Mouse (Mus musculus): ENCODE results near the gene Maneal. TPM values are rescaled to one million over a fixed set of nuclear protein-coding genes. Genes with fewer than 3 reads are reported as not detected.

Gene Maneal
- 16.9 and 18.5 TPM in 2 replicates for polyA plus RNA-seq (2014; fragmentation: Nextera tagmentation; extraction: Ambion mirVana)

DNA sequence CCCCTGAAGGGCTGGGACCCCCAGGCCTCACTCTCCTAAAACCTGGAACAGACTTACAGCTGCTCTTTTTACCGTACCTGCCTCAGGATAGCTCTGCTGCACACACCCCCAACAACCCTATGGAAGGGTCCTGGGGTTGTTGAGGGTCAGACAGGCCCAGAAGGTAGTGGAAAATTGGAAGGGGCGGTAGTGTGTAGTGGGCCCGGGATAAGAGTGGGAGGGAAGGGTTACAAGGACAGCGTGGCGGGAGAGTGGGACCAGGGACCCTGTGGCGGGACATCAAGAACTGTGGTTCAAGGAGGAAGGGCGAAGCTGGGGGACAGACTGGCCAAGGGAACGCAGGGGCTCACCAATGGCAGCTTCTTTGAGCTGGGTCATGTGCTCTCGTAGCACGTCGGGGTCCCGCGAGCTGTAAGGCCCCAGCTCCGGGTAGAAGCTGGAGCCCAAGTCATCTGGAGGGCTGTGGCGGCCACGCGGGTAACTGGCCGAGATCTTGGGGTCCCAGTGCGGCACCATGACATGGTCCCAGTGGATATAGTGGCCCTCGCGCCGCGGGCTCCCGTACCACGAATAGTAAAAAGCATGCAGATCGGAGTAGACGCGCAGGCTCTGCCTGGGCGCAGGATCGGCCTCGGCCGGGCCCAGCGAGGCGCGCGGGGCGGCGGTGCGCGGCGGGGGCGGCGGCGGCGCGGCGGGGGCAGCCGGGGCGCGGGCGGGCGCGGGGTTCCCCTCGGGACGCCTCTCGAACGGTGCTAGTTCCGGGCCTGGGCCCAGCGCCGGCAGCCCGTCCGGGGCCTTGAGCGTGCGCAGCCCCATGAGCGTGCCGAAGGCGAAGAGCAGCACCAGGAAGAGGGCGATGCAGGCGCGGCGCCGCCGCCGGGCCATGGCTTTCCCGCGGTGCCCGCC is at the start of gene Maneal:
Gene Maneal (minus strand): TSS at position 889 of the 906 bp plus-strand sequence.
- H3K27ac ChIP-seq (replicated peaks; ENCODE audit: low read depth, low read length) = peak within 1 kb of the TSS; percentile 84
- H3K4me1 ChIP-seq (ENCODE audit: control insufficient read depth, insufficient read depth, low read length) = peaks cover 15% of the 10 kb centered on the region
- H3K9ac ChIP-seq (replicated peaks; ENCODE audit: low read length) = peak within 1 kb of the TSS; percentile 90
- ATAC-seq (ENCODE audit: low FRiP score, low TSS enrichment) (peak; percentile 74), DNase-seq (peak; percentile 67)
- 1% methylated on average over 50 of the region's 77 CpGs for WGBS
- no peaks in the 10 kb centered on the region for H3K9me3 ChIP-seq (ENCODE audit: control insufficient read depth, low read length)
- peak within 1 kb of the TSS; percentile 66 for H3K4me3 ChIP-seq (replicated peaks; ENCODE audit: low read depth, low read length)
- H3K36me3 ChIP-seq (ENCODE audit: control insufficient read depth, insufficient read depth, low read length) = peaks cover 31% of the 10 kb centered on the region
- H3K4me2 ChIP-seq (ENCODE audit: low read length) = peak within 1 kb of the TSS; percentile 77
- no peaks in the 10 kb centered on the region for H3K27me3 ChIP-seq (ENCODE audit: control insufficient read depth, insufficient read depth, low read length)

DNA sequence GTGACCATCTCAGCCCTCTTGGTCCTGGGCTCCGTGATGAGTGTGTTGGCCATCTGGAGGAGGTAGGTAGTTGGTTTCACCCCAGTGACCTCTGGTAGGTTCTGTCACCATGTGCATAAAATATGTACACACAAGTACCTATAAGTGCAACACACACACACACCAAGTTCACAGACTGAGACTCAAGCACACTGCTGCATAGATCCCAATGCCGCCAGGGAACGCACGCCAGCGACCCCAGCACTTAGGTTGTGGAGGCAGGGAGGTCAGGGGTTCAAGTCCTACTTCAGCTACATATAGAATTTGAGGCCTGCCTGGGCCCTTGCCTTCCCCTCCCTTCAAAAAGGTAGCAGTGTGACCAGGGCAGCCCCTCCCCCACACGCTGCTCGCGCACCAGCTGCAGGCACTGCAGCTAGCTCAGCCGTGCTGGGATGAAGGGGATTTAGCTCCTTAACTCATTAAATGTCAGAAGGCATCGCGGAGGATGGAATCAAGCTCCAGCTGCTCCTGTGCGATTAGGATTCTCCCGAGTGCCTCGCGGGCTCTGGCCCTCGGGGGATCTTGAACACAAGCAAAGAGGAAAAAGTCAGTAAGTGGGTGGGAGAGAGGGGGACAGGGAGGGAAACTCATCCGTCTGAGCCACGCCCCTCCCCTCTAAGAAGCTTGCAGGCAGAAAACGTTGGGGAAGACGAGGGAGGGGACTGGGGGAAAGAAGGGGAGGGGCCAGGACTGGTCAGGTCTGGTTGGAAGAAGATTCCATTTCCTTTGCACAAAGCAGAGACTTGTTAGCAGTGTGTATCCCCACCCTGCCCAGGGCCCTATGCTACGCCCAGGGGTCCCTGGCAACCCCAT is 44.2 kb upstream of the Maneal start:
- Histone ChIP-seq H3K27me3 (ENCODE audit: control insufficient read depth, insufficient read depth, low read length) (no peaks in the 10 kb centered on the region), H3K4me1 (ENCODE audit: control insufficient read depth, insufficient read depth, low read length) (peaks cover 29% of the 10 kb centered on the region), H3K4me2 (ENCODE audit: low read length) (peak overlapping the region; percentile 47), H3K9ac (replicated peaks; ENCODE audit: low read length) (peak overlapping the region; percentile 29), H3K27ac (replicated peaks; ENCODE audit: low read depth, low read length) (peak overlapping the region; percentile 91), H3K36me3 (ENCODE audit: control insufficient read depth, insufficient read depth, low read length) (no peaks in the 10 kb centered on the region), H3K4me3 (replicated peaks; ENCODE audit: low read depth, low read length) (no peak overlapping the region; the same call in 1 of the 2 replicates), H3K9me3 (ENCODE audit: control insufficient read depth, low read length) (no peaks in the 10 kb centered on the region)
- 3% methylated on average over 21 of the region's 21 CpGs for WGBS
- peak; percentile 93 for DNase-seq
- ATAC-seq (ENCODE audit: low FRiP score, low TSS enrichment) = peak; percentile 89

GRCm38 (mm10) chr4:124905417-124905816 is 43.4 kb upstream of the Maneal start:
- Histone ChIP-seq H3K27ac (replicated peaks; ENCODE audit: low read depth, low read length) (peak overlapping the region; percentile 91), H3K36me3 (ENCODE audit: control insufficient read depth, insufficient read depth, low read length) (no peaks in the 10 kb centered on the region), H3K9ac (replicated peaks; ENCODE audit: low read length) (no peak overlapping the region), H3K9me3 (ENCODE audit: control insufficient read depth, low read length) (no peaks in the 10 kb centered on the region), H3K4me2 (ENCODE audit: low read length) (no peak overlapping the region), H3K4me1 (ENCODE audit: control insufficient read depth, insufficient read depth, low read length) (peaks cover 29% of the 10 kb centered on the region), H3K4me3 (replicated peaks; ENCODE audit: low read depth, low read length) (no peak overlapping the region), H3K27me3 (ENCODE audit: control insufficient read depth, insufficient read depth, low read length) (no peaks in the 10 kb centered on the region)
- no peak for ATAC-seq (ENCODE audit: low FRiP score, low TSS enrichment)
- WGBS = 75% methylated on average over 4 of the region's 4 CpGs
- DNase-seq = peak; percentile 20

GRCm38 (mm10) chr4:124899906-124900305 is 37.9 kb upstream of the Maneal start:
- H3K4me1 ChIP-seq (ENCODE audit: control insufficient read depth, insufficient read depth, low read length) = peaks cover 22% of the 10 kb centered on the region
- H3K27ac ChIP-seq (replicated peaks; ENCODE audit: low read depth, low read length) = no peak overlapping the region
- no peak overlapping the region for H3K9ac ChIP-seq (replicated peaks; ENCODE audit: low read length)
- H3K4me3 ChIP-seq (replicated peaks; ENCODE audit: low read depth, low read length) = no peak overlapping the region
- no peaks in the 10 kb centered on the region for H3K36me3 ChIP-seq (ENCODE audit: control insufficient read depth, insufficient read depth, low read length)
- DNase-seq = no peak
- WGBS = 57% methylated on average over 5 of the region's 5 CpGs
- no peaks in the 10 kb centered on the region for H3K9me3 ChIP-seq (ENCODE audit: control insufficient read depth, low read length)
- no peak overlapping the region for H3K4me2 ChIP-seq (ENCODE audit: low read length)
- H3K27me3 ChIP-seq (ENCODE audit: control insufficient read depth, insufficient read depth, low read length) = peaks cover 13% of the 10 kb centered on the region
- no peak for ATAC-seq (ENCODE audit: low FRiP score, low TSS enrichment)

DNA sequence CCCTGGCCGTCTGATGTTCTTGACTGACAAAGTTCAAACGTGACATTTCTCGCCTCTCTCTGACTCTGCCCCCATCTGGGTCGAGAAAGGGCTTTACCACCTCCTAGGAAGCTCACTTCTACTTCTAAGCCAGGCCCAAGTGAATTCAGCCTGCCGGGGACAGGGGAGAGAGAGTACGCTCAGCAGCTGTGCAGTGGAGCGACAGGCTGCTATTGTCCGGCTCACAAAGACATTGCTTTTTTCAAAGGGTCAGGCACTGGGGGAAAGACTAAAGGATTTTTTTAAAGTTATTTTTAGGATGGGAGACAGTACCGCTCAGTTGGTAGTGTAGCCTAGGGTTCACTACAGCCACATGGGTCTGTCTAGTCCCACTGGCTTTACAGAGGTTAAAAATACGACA is 36.5 kb upstream of the Maneal start:
- Histone ChIP-seq H3K4me1 (ENCODE audit: control insufficient read depth, insufficient read depth, low read length) (peaks cover 27% of the 10 kb centered on the region), H3K27ac (replicated peaks; ENCODE audit: low read depth, low read length) (0 out of 2 replicates have a peak overlapping the region, but pooled peaks have one; percentile 32), H3K36me3 (ENCODE audit: control insufficient read depth, insufficient read depth, low read length) (no peaks in the 10 kb centered on the region), H3K4me2 (ENCODE audit: low read length) (no peak overlapping the region), H3K9me3 (ENCODE audit: control insufficient read depth, low read length) (no peaks in the 10 kb centered on the region), H3K4me3 (replicated peaks; ENCODE audit: low read depth, low read length) (no peak overlapping the region), H3K9ac (replicated peaks; ENCODE audit: low read length) (no peak overlapping the region; the same call in 1 of the 2 replicates), H3K27me3 (ENCODE audit: control insufficient read depth, insufficient read depth, low read length) (peaks cover 19% of the 10 kb centered on the region)
- ATAC-seq (ENCODE audit: low FRiP score, low TSS enrichment) (no peak), DNase-seq (peak; percentile 47)
- 5% methylated on average over 10 of the region's 10 CpGs for WGBS

DNA sequence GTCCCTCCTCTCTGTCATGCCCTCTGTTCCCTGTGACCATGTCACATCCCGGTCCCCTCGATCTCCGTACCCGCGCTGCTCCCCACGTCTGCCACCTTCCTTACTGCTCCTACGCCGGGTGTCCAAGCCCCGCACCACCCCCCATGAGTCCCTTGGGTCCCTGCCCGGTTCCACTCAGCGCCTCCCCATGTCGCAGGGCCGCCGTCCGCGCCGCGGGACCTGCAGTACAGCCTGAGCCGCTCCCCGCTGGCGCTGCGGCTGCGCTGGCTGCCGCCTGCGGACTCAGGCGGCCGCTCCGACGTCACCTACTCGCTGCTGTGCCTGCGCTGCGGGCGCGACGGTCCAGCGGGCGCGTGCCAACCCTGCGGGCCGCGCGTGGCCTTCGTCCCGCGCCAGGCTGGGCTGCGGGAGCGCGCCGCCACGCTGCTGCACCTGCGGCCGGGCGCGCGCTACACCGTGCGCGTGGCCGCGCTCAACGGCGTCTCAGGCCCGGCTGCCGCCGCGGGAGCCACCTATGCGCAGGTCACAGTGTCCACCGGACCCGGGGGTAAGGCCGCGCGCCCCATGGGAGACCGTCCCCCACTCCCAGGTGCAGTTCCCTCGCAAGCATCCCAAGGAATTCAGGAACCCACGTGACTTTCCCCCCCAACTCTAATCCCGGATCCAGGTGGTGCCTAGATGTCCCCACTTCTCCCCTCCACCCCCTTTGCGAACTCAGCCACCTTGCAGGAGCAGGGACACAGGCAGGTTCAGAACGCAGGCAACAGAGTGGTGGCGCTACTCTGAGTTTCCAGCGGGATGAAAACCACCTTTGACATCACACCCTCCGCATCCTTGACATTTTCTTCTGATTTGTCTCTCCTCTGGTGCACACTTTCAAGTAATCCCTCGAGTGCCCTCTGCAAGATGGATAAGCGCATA is 32.8 kb upstream of the Maneal start:
- H3K27ac ChIP-seq (replicated peaks; ENCODE audit: low read depth, low read length) = peak overlapping the region; percentile 13; the same call in 1 of the 2 replicates
- WGBS = 1% methylated on average over 83 of the region's 83 CpGs

DNA sequence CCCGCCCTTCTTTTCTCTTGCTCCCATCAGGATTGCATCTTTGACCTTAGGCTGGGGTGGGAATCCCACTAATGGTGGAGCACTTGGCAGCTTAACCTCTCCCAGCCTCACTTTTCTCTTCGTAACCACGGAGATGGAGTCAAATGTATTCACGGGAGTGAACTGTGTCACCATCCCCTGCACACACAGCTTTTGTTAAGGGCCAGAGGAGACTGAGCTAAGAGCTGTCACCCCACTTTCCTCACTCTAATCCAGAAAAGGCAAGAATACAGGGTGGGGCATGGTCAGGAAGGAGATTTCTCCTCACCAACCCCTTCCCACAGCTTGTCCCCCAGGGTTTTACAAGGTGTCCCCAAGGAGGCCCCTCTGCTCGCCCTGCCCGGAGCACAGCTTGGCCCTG is 31.8 kb upstream of the Maneal start:
- Histone ChIP-seq H3K9me3 (ENCODE audit: control insufficient read depth, low read length) (no peaks in the 10 kb centered on the region), H3K27ac (replicated peaks; ENCODE audit: low read depth, low read length) (no peak overlapping the region), H3K4me3 (replicated peaks; ENCODE audit: low read depth, low read length) (peak overlapping the region; percentile 45; the same call in 1 of the 2 replicates), H3K4me1 (ENCODE audit: control insufficient read depth, insufficient read depth, low read length) (peaks cover 15% of the 10 kb centered on the region), H3K4me2 (ENCODE audit: low read length) (peak overlapping the region; percentile 78), H3K27me3 (ENCODE audit: control insufficient read depth, insufficient read depth, low read length) (peaks cover 19% of the 10 kb centered on the region), H3K36me3 (ENCODE audit: control insufficient read depth, insufficient read depth, low read length) (no peaks in the 10 kb centered on the region), H3K9ac (replicated peaks; ENCODE audit: low read length) (no peak overlapping the region)
- 18% methylated on average over 6 of the region's 6 CpGs for WGBS
- DNase-seq = no peak
- no peak; the same call in 1 of the 2 replicates for ATAC-seq (ENCODE audit: low FRiP score, low TSS enrichment)

More for the DNA sequence above, 32.8 kb upstream of the Maneal start:
- ATAC-seq (ENCODE audit: low FRiP score, low TSS enrichment) = peak; percentile 80
- peak; percentile 86 for DNase-seq
- H3K27me3 ChIP-seq (ENCODE audit: control insufficient read depth, insufficient read depth, low read length) = peaks cover 19% of the 10 kb centered on the region
- peak overlapping the region; percentile 68 for H3K9ac ChIP-seq (replicated peaks; ENCODE audit: low read length)
- peaks cover 21% of the 10 kb centered on the region for H3K4me1 ChIP-seq (ENCODE audit: control insufficient read depth, insufficient read depth, low read length)
- H3K4me3 ChIP-seq (replicated peaks; ENCODE audit: low read depth, low read length) = peak overlapping the region; percentile 45
- H3K9me3 ChIP-seq (ENCODE audit: control insufficient read depth, low read length) = no peaks in the 10 kb centered on the region
- H3K36me3 ChIP-seq (ENCODE audit: control insufficient read depth, insufficient read depth, low read length) = no peaks in the 10 kb centered on the region
- H3K4me2 ChIP-seq (ENCODE audit: low read length) = peak overlapping the region; percentile 78

- H3K36me3 ChIP-seq (ENCODE audit: control insufficient read depth, insufficient read depth, low read length) = no peaks in the 10 kb centered on the region
- H3K27me3 ChIP-seq (ENCODE audit: control insufficient read depth, insufficient read depth, low read length) = peaks cover 11% of the 10 kb centered on the region
- no peak overlapping the region for H3K27ac ChIP-seq (replicated peaks; ENCODE audit: low read depth, low read length)
- ATAC-seq (ENCODE audit: low FRiP score, low TSS enrichment) (no peak), DNase-seq (no peak)
- H3K4me1 ChIP-seq (ENCODE audit: control insufficient read depth, insufficient read depth, low read length) = peaks cover 5% of the 10 kb centered on the region; the same call in 1 of the 2 replicates
- no peak overlapping the region for H3K4me3 ChIP-seq (replicated peaks; ENCODE audit: low read depth, low read length)
- no peak overlapping the region for H3K4me2 ChIP-seq (ENCODE audit: low read length)
- H3K9ac ChIP-seq (replicated peaks; ENCODE audit: low read length) = no peak overlapping the region
- WGBS = 85% methylated on average over 5 of the region's 5 CpGs
- H3K9me3 ChIP-seq (ENCODE audit: control insufficient read depth, low read length) = no peaks in the 10 kb centered on the region
Measured at GRCm38 (mm10) chr4:124890831-124891230, 28.9 kb upstream of the Maneal start.
